Mouse (Mus musculus) MN1 (cell line): ENCODE measurements around the gene Crb3.

Source experiments
- DNase-seq: peaks from one replicate; pipeline ENCODE4 v3.0.0-alpha.2; 2016; ENCODE audit warnings: low spot score

Gene Crb3

GRCm38 (mm10) chr17:57062548-57062947, 3.6 kb downstream of the Crb3 start:
- DNase-seq, result no peak

GRCm38 (mm10) chr17:57063031-57063430, 4.1 kb downstream of the Crb3 start:
- DNase-seq, result no peak

GRCm38 (mm10) chr17:57066908-57067307, 8.0 kb downstream of the Crb3 start:
- DNase-seq, result no peak

GRCm38 (mm10) chr17:57070272-57070671, 11.4 kb downstream of the Crb3 start:
- no peak for DNase-seq

- no peak for DNase-seq
These were observed 11.8 kb downstream of the Crb3 start for GRCm38 (mm10) chr17:57070699-57071098.

- DNase-seq, result no peak
These were observed 18.0 kb downstream of the Crb3 start for GRCm38 (mm10) chr17:57076916-57077315.

- DNase-seq, result no peak
These were observed 19.4 kb downstream of the Crb3 start, which contains the start of gene Dennd1c for GRCm38 (mm10) chr17:57078336-57078735. Gene Dennd1c (minus strand): TSS chr17:57078514.

- DNase-seq, result no peak
These were observed 21.0 kb downstream of the Crb3 start for GRCm38 (mm10) chr17:57079919-57080318.

GRCm38 (mm10) chr17:57081234-57081842, 22.4 kb downstream of the Crb3 start:
- DNase-seq, result no peak

GRCm38 (mm10) chr17:57082481-57082880, 23.6 kb downstream of the Crb3 start:
- no peak for DNase-seq

GRCm38 (mm10) chr17:57085970-57086757, 27.3 kb downstream of the Crb3 start:
- DNase-seq, result no peak

- no peak for DNase-seq
These were observed 28.3 kb downstream of the Crb3 start, which contains the start of gene Tubb4a for GRCm38 (mm10) chr17:57087049-57087832. Gene Tubb4a (minus strand): TSS chr17:57087782.

GRCm38 (mm10) chr17:57094222-57094621, 35.3 kb downstream of the Crb3 start:
- no peak for DNase-seq

- no peak for DNase-seq
These were observed 37.1 kb downstream of the Crb3 start for GRCm38 (mm10) chr17:57095855-57096622.

- DNase-seq, result peak; percentile 53
These were observed 37.7 kb downstream of the Crb3 start for GRCm38 (mm10) chr17:57096623-57096920.

GRCm38 (mm10) chr17:57098321-57098720, 39.4 kb downstream of the Crb3 start:
- no peak for DNase-seq

- no peak for DNase-seq
These were observed 40.9 kb downstream of the Crb3 start for GRCm38 (mm10) chr17:57099629-57100325.

- no peak for DNase-seq
These were observed 43.4 kb downstream of the Crb3 start for GRCm38 (mm10) chr17:57102276-57102675.

- DNase-seq, result no peak
These were observed 45.6 kb downstream of the Crb3 start for GRCm38 (mm10) chr17:57104496-57104895.

- no peak for DNase-seq
These were observed 46.5 kb downstream of the Crb3 start, which contains the start of gene Tnfsf9 for GRCm38 (mm10) chr17:57105181-57106034. Gene Tnfsf9 (plus strand): TSS chr17:57105325.

GRCm38 (mm10) chr17:57106035-57106368, 47.1 kb downstream of the Crb3 start:
- no peak for DNase-seq
